Mouse (Mus musculus) common myeloid progenitor, adult 5-6 weeks (primary cell): ENCODE data around the gene Zbtb8a. TPM values are rescaled to one million over a fixed set of nuclear protein-coding genes. Genes with fewer than 3 reads are reported as not detected.

Experiments
- ATAC-seq: replicated peaks from 2 replicates; pipeline ENCODE4 v1.8.0; 2016; ENCODE audit warnings: low read depth, mild to moderate bottlenecking, moderate TSS enrichment, inconsistent platforms; ENCODE audit not compliant: poor library complexity, severe bottlenecking
- total RNA-seq: library from RNA; stranded (forward); fragments of 200-1000, 187-1606 nt; gene quantifications from 2 replicates; pipeline ENCODE4 v1.2.3, GENCODE M21; 2017

Zbtb8a gene
- total RNA-seq, 1 experiment from 2014 or later: 10.6 TPM

DNA sequence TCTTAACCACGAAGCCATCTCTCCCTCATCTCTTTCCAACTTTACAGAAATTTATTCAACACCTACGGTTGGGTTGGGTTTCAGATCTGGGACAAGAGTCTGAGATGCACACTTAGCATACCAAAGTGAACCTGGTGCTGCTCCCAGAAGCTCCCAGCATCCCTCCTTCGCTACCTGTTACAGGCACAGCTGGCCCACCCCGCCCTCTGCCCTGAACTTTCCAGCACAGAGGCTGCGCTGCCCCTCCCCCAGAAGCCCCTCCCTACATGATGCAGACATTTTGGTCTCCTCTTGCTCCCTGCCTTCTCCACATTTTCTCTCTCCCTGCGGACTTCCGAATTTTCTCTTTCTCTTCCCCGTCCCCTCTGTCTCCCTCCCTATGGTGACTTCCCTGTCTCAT, 3.2 kb upstream of the Zbtb8a start:
- no peak for ATAC-seq

DNA sequence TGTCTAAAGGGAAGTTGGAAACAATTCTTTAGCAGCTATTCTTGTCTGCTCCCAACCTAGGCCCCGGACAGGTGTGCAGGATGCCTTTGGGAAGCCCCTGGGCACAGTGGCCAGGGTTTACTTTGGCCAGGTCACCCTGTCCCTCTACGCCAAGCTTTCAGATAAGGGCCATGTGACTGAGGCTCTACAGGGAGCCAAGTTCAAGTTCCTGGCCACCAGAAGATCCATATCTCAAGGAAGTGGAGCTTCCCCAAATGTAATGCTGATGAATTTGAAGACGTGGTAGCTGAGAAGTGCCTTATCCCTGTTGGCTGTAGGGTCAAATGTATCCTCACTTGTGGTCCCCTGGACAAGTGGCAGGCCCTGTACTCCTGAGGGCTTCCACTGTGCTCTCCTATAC, 1.9 kb upstream of the Zbtb8a start:
- ATAC-seq: no peak

DNA sequence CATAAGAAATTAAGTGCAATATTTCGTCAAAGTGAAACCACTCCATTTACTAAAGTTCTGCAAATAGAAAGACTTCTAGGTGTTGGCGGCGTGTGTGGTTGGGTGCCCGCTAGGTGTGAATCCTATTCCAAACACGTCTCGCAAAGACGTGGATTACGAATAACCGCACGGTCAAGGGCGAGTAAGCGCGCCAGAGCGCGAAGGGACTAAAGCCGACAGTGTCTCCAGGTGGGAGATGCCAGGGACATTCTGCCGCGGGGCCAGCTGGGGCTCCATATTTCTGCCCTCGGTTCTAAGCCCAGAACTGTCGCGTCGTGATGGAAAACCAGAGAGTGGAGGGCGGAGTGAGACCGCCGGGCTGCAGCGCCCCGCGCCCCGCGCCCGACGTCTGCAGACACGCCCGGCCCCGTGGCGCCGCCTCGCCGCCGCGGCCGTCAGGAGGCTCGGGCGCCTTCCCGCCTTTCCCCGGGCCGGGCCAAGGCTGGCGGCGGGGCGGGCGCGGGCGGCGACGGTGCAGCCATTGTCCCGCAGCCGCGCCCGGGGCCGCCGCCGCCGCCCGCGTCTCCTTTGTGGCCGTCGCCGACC, 863 bp downstream of the Zbtb8a start:
- ATAC-seq: peak; percentile 20; the same call in 1 of the 2 replicates

DNA sequence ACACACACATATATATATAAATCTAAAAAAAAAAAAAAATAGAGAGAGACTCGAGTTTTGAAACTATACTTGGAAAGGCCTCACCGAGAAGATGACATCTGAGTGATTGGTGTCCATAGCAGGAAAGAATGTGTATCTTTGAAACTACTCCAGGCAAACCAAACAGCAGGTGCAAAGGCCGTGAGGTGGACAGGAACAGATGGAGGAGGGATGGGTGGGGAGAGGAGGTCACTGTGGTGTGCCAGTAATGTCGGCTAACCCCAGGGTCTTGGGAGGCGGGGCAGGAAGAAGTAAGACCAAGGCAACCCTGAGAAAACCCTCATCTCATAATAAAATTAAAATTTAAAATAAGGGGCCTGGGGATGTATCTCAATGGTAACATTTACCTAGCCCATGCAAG, 2.1 kb downstream of the Zbtb8a start:
- no peak for ATAC-seq

DNA sequence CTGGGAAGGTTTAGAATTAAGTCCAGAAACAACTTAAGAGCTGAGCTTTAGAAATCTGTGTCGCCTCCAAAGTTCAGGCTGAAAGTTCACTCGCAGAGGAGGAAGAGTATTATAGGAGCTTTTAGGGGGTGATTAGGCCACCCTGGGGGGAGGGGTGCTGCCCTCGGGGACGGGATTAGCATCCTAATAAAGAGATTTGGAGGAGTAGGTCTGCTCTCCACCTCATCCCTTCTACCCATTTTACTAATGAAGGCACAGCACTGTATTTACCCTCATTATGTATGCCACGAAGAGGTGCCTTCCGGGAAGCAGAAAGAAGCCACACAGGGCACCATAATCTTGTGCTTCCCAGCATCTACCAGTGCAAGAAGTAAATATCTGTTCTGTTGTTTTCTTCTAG, 2.9 kb downstream of the Zbtb8a start:
- ATAC-seq: no peak

DNA sequence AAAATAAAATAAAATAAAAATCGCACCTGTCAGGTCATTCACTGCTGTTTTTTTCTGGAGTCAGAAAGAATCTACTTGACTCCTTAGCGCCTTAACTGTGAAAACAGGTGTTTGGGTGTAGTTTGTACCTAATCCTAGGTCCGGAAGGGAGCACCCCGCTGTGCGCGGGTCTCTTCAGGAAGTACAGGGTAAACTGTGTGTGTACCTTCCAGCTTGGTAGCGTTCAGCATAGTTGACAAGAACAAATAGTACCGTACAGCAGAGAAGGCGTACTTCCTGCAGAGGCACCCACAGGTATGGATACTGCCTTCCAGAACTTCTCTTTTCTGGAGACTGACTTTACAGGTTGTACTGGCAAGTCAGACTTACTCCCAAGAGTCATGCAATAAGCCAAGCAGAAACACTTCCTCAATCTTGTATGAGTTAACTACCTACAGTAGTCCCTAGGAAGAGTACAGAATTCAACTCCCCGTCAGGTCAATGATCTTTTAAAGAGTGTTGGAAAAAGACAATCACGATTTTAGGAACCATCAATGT, 3.6 kb downstream of the Zbtb8a start:
- peak; percentile 10; the same call in 1 of the 2 replicates for ATAC-seq

DNA sequence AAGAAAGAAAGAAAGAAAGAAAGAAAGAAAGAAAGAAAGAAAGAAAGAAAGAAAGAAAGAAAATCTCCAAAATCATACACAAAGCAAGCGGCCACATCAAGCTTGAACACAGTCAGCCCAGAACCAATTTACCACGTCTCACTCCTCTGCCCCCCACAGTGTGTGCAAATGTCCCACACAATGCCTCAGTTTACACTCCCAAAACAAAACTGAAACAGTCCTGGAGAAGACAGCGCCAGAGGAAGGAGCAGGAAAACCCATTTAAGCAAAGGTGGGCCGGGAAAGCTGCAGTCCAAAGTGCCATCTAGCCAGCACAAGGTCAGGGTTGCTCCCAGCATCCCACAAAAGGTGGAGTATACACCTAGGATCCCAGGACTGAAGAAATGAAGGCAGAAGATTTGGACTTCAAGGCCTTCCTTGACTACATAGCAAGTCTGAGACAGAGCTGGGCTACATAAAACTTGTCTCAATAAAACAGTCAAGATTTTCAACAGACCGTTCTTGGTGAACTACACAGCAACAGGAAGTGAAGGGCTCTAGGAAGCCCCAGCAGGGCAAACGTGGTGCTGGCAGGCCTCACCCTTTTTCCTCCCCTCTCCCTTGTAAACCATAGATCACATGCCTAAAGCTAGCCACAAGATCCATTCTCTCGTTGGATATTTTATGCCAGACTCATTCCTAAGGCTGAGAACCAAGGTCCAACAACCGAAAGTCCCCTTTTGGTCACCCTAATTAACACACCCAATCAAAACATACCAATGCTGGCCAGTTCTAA, 4.5 kb downstream of the Zbtb8a start:
- ATAC-seq: peak; percentile 40; the same call in 1 of the 2 replicates

DNA sequence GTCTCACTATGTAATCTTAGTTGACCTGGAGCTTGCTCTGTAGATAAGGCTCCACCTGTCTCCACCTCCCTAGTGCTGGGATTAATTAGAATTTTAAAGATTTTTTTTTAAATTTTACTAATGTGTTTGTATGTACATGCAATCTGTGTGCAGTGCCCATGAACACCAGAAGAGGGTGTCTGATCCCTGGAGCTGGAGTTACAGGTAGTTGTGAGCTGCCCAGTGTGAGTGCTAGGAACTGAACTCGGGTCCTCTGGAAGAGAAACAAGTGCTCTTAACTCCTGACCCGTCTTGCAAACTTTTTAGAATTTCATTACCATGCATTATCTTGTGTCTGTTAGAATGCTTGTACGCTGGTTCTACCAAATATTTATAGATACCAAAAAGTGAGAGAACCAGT, 6.5 kb downstream of the Zbtb8a start:
- no peak for ATAC-seq

DNA sequence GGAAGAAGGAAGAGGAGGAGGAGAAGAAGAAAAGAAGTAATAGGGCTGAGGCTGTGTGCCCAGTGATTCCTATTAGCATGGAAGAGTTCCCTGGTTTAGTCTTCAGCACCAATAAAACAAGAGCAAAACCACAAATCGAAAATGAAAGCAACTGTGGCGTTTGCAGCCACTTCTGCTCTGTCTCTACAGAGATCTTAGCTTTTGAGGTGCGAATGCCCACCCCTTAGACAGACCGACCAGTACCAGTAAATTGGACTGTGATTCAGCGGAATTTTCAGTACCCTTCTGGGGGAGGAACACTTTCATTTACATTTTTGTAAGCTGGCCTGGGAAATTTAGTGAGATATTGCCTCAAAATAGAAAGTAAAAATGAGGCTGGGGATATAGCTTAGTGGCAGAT, 12.7 kb downstream of the Zbtb8a start:
- peak; percentile 78 for ATAC-seq

DNA sequence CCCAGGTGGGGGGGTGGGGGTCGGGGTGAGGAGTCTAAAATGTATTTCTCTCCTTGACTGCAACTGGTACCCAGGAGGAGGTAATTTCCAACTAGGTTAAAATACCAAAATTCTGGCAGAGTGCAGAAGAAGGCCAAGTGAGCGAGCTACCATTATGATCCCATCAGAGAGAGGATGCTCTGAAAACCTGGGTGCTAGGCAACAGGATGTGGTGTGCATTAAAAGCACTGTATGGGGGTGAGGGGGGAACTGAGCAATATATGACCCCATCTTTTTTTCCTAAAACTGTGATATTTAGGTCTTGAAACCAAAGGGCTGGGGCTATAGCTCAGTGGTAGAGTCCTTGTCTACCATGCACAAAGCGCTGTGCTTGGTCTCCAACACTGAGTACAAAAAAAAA, 13.5 kb downstream of the Zbtb8a start:
- ATAC-seq: no peak

DNA sequence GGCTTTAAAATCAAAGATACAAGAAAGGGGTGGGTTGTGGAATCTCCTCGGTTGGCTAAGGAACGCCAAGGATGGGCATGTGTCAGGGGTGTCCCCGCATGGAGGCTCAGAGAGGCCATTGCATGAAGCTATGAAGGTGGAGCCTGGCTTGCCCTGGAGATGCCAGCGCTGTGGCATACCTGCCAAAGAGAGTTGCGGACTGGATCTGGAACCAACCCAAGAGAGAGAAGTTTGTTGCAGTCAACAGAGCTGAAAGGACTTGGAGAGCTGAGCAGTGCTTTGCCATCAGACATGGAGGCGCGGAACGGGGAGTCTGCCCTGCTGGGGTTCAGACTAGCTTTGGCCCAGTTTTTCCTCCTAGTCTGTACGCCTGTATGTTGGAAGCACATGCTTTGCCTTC, 14.5 kb downstream of the Zbtb8a start:
- no peak for ATAC-seq

DNA sequence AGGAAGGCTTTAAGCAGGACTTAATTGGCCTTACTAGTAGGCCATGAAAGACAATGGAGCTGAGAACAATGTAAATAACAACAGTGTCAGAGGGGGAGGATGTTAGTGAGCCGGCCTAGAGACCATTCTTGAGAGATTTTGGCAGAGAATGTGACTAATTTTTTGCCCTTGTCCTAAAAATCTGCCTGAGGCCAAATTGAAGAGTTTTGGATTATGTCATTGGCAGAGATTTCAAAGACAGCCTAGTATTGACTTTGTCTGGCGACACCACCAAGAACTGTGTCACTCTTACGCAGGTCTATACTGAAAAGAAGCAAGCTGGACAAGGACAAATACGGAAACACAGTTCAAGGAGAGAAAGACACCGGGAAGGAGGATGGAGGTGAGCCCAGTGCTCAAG, 15.1 kb downstream of the Zbtb8a start:
- no peak for ATAC-seq

DNA sequence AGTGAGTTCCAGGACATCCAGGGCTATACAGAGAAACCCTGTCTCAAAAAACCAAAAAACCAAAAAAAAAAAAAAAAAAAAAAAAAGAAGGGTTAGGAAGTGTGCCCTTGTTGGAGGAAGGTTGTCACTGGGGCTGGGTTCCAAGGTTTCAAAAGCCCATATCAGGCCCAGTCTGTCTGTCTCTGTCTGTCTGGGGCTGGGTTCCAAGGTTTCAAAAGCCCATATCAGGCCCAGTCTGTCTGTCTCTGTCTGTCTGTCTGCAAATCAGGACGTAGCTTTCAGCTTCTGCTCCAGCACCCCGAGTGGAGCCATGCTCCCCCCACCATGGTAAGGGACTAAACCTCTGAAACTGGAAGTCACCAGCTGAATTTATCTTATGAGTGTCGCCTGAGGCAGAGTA, 15.7 kb downstream of the Zbtb8a start:
- ATAC-seq: peak; percentile 12; the same call in 1 of the 2 replicates

DNA sequence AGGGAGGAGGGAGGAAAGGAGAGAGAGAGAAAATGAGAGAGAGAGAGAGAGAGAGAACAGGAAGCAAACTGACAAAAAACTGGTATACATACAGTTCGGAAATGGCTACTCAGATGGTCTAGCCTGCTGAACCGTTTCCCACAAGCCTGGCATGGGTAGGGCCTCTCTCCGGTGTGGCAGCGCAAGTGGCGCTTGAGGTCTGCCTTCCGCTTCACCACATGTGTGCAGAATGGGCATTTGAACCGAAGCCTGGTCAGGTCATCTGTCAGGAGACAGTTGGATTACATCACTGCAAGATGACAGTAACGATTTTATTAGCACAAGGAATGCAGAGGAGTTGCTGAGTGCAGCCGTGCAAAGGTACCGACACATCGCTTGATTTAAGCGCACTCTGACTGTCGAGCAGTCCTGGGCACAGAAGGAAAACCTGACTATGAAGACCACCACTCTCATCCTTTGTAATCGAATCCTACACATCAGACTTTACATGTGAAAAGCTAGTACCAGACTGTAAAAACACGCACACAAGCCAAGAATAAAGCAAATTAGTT, 20.2 kb downstream of the Zbtb8a start:
- no peak for ATAC-seq

DNA sequence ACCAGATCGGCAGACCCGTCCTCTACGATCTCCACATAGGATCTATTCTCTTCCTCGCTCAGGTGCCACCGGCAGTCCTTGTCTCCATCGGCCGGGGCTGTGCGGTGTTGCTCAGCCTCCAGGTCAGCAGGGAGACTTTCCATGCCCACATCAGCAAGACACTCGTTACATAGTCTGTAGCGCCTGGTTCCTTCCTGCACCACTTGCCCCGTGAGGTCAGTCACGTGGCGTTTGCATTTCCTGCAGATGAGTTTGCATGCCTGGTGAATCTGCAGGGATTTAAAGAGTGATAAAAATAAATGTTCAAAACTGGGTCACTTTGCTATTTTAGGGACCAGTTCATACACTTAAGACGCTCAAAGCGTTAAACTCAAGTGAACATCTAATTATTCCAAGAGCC, 23.7 kb downstream of the Zbtb8a start:
- ATAC-seq: no peak

DNA sequence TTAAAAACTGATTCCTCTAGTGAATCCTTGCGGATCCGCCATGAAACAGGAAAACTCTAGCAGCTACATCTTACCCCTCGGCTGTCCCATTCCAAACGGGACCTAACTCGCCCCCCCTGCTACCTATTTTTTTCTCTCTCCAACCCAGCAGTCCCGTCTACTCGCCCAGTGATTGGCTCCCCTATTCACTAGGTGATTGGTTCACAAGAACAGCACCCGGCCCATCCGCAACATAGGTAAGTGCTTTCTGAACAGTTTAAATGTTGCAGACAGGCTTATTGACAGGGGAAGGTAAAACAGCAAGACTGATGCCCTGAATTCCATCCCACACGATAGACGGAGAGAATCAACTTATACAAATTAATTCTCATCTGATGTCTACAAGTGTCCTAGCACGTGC, 24.7 kb downstream of the Zbtb8a start:
- no peak for ATAC-seq

DNA sequence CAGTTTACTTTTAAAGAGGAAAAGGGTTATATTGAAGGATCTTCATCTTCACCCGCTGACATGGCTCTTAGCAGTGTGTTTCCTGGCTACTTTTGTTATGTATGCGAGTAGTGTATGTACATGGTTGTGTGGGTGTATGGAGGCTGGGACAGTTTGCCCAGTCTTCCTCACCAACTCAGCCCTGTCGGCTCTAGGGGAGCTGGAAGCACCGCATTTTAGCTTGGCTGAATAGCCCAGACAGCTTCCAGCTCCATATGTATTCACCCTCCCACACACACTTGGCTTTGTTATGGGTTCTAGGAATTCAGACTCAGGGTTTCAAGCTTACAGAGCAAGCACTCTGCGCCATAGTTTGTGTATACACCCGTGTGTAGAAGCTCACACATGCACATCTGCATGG, 26.8 kb downstream of the Zbtb8a start:
- ATAC-seq: no peak

DNA sequence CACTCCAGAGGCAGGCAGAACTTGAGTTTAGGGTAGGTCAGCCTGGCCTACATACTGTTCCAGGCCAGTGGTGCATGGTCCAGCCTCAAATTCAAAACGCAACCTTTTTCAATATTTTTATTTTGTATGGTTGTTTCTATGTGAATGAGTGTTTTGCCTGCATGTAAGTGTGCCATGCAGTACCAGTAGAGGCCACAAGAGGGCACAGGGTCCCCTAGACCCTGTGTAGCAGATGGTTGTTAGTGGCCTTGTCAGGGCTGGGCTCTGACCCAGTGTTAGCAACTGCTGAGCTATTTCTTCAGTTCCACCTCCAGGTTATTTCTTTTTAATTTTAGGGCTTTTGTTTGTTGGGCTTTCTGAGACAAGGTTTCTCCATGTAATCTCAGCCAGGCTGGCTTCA, 27.3 kb downstream of the Zbtb8a start:
- peak; percentile 92 for ATAC-seq

DNA sequence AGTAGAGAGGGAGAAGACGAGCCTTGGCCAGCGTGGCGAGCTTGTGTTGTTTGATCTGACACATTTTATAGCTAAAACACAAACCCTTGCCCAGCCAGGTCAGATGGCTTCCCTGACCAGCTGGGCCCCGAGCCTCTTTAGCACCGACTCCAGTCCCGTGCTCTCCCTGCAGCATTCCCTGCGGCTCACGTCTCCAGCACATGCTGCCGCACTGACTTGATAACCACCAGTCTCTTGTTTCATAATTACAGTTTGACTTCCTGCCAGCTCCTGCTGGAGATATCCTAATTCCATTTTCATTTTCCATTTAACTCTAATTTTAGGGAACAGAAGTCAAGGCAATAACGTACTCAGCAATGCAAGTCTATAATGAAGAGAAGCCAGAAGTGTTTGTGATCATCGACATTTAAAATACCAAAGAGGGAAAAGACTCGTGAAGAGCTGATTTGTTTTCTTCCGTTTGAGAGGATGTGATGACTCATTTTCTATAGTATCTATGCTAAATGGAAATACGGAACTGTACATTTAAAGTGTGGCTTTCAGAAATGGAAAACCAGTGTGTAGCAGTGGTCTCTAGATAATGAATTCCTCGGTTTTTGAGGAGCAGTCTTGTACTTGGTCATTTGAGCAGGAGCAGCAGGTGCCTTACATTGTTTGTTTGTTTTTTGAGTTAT, 31.3 kb downstream of the Zbtb8a start:
- ATAC-seq: no peak

DNA sequence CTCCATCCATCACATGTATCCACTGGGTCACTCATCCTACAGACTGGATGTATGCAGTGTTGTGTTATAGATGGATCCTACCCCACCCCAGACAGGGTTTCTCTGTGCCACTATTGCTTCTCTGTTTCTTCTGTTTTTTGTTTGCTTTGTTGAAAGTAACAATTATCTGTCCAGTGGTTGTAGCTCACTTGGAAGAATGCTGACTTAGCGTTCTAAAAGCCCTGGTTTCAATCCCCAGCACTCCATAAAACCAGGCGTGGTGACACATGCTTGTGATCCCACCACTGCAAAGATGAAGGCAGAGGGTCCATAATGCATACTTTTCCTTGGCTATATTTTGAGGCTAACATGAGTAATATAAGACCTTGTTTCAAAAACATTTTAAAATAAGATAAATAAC, 35.2 kb downstream of the Zbtb8a start:
- ATAC-seq: no peak

DNA sequence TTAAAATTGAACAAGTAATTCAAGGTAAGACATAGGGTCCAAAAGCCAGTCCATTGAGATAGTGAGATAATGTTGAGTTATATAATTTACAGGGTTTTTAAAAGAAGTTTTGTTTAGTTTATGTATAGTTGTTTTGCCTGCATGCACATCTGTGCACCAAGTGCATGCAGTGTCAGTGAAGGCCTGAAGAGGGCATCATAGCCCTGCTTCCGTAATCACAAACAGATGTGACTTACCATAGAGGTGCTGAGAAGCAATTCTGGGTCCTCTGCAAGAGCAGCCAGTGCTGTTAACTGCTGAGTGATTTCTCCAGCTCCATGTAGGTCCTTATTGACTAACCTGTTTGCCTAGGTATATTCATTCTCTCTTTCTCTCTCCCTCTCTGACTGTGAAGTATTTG, 36.0 kb downstream of the Zbtb8a start:
- no peak for ATAC-seq
